Mouse (Mus musculus) CD4-positive, CD25-positive, alpha-beta regulatory T cell (primary cell): ENCODE results near the gene Gm44805. TPM values are rescaled to one million over a fixed set of nuclear protein-coding genes. Genes with fewer than 3 reads are reported as not detected.

Experiments used
- polyA plus RNA-seq: library from polyadenylated mRNA; unstranded; fragments of 100-300 nt; shearing (Covaris generic); gene quantifications from one replicate; pipeline ENCODE4 v1.2.1, GENCODE M21; 2017

Gene Gm44805
- polyA plus RNA-seq: not detected

DNA sequence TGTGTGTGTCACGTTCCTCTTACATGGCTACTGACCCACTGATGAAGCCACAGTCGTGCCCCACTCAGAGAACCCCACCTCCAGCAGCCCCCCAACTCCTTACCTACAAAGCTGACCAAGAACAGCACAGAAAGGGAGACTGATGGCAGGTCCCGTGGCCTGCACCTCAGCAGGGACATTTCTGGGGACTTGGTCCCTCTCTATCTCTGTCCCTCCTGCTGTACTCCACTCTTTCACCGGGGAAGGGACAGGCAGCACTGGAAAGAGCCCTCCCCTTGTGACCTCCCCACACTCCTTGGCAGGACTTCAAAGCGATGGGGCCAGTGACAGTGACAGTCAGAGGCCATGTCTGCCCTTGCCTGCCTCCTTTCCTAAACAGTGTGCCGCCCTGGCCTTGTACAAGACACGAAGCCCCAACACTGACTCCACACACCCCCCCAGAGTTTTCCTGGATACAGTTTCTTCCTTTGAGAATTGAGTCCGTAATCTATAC, at the start of gene Gm44805, which contains the start of gene Apoc4:
Gene Gm44805, minus strand, starts transcription at position 222 of the 493 bp plus-strand sequence.
Gene Apoc4, minus strand, starts transcription at position 278 of the 493 bp plus-strand sequence.

DNA sequence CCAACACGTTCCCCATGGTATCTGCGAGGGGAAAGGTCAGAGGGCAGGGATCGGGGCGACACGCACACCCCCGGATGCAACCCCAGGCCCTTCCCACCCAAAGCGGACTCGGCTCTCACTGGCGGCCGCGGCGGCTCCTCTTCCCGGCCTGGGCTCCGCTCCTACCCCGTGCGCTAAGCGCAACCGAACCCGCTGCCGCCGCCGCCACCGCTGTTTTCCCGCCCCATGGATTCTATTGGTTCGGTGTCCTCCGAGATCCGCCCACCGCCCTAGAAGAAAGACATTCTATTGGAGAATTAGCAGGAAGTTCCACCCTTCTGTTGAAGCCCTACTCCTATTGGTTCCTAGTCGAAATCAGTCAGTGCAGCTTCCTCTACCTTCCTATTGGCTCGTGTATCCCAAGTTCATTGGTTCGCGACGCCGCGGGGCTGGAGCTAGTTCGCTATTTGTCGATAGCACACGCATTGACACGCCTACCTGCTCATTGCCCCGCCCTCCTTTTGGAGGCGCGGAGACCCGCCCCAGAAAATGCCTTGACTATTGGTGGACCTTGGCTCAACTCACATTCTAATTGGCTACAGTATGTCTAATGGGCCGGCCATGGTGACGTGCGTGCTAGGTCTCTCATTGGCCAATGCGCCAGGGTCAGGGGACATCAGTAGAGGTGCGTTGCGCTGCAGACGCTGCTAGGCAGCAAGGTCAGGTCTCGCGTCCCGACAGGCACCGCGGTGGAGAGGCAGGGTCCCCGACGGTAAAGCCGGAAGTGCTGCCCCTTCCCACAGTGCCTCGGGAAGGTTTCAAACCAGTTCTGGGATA, 34.2 kb upstream of the Gm44805 start, which contains the start of gene Tomm40:
Gene Tomm40, minus strand, starts transcription at position 200 of the 816 bp plus-strand sequence.

DNA sequence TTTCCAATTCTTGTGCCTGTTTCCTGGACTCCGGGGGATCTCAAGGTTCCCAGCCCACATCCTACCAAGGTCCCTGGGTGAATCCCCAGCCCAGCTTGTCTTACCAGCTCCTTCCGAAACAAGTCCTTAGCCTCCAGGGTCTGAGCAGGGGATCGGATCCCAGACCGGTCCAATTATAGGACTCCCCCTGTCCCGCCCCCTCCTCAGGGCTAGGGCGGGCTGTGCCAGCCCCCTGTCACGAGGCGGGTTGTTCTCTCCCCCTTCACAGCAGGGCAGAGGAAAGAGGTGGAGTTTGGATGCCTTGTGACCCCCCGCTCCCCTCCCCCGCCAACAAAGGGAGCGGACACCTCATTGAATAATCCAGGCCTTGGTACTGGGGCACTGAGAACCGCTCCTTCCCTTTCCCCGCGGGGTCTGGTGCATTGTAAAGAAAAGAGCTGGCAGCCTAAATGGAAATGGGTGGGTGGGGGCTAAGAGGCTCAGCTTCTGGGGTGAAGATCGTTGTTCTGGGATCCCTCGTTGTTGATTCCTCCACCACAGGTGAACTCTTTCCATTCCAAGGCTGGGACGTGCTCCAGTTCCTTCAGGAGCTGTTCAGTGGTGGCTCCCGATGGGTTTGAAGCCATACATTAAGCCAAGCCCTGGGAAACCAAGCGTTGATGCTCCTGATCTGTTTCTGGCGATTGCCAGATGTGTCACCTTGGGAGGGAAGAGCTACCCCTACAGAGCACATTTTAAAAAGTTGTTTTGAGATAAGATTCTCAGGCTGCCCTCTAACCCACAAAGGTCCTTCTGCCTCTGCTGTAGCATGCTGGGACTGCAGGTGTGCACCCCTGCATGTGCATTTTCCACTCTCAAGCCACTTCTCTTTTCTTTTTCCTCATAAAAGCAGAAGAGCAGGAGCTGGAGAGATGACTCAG, 17.9 kb upstream of the Gm44805 start, which contains the start of gene Apoe:
Gene Apoe, minus strand, starts transcription at position 282 of the 920 bp plus-strand sequence.

DNA sequence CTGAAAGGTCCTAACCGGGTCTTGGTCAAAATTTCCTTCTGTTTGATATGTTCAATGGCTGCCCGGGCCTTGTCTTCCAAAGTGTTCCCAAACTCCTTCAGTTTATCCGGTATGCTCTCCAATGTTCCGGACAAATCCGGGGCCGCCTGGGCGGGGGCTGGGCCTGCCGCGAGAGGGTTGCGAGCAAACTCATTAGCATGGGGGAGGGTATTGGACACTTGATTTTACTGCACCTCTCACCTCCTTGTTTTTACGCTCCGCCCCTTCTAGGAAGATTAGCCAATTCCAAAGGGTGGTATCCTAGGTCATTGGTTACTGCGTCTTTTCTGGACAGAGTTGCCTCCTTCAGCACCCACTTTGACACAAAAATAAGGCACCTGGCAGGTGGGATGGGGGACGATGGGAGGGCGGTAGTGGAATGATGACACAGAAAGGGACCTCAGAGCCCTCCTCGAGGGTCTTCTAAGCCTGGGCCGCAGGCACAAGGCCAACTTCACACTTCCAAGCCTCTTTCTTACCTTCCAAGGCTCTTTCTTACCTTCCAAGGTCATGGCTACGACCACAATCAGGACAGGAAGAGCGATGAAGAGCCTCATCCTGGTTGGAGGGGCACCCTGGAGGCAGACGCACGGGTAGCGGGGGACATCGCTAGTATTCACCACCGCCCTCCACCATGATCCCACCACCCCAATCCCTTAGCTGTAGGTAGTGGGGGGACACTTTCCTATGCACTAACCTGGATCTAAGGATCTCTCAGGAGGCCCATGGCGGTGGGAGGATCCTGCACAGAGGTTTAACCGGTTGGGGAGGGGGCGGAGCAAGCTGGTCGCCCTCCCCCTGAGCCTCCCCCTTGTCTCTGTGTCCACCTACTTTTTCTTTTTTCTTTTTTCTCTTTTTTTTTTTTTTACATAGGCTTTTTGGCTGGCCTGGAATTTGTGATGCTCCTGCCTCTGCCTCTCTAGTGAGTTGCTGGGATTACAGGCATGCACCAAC, 10.9 kb upstream of the Gm44805 start, which contains the start of gene Apoc1:
Gene Apoc1, minus strand, starts transcription at position 788 of the 993 bp plus-strand sequence.

DNA sequence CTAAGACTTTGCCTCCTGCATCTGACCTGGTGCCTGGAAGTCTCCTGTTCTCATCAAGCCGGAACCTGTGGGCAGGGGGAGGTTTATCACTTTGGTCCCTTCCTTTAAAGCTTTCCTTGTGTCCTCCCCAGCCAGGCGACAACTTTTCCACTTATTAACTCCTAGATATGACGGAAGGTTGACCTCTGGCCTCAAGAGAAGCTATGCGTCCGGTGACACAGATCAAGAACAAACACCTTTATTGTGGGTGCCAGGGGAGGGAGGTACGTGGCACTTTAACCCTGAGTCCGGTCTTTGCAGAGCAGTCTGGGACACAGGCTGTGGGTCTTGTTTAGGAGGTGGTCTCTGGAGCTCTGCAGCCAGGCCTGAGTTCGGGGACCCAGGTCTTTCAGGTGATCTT, 3.4 kb downstream of the Gm44805 start, which contains the start of gene Apoc2:
Gene Apoc2, minus strand, starts transcription at position 70 of the 400 bp plus-strand sequence.

DNA sequence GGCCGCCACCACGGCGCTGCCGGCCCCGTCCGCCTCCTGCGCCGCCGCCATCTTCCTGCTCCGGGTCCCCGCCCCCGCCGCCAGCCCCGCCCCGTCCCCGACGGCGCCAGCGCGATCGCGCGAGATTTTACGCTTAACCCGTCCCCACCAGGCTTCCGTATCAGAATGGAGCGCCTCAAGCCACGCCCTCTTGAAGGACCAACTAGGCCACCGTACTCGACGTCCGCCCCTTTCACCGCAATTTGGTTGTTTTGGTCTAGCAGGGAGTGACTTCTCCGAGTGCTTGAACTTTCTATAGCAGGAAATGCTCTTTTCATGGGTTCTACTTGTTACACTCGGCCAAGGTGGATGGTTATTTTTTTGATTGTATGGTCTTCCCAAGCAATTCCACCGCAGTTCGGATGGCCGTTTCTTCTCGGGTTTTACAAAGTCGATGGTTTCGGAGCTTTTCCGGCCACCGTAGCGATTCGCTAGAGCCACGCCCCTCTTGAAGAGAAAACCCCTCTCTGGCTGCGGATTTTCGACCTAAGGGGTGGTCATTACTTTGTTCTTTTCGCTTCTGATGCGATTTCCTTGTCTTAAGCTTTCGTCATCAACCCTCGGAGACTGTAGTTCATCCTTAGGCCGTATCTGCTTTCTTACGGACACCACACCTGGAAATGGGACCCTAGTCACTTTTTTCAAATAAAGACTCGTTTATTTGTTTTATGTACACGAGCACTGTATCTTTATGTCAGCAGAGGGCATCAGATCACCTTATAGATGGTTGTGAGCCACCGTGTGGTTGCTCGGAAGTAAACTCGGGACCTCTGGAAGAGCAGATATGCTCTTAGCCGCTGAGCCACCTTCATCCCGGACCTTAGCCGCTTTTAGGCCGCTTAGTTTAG, 16.0 kb downstream of the Gm44805 start, which contains the start of gene Clptm1:
Gene Clptm1, minus strand, starts transcription at position 79 of the 887 bp plus-strand sequence.

DNA sequence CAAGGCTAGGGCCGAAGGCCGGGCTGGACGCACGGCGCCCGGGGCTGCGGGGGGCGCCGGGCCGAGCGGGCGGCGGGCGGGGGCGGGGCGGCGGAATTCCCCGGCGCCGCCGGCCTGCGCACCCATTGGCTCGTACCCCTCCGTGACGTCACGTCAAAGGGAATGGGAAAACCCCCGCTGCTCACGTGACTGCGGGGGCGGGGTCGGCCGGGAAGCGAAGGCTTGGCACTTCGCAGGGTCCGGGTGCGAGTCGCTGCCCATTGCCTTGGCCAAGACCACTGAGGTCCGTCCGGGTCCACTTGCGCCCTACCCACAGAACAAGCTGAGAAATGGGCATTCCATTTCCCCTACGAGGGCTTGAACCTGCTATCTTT, 51.9 kb downstream of the Gm44805 start, which contains the start of gene Relb:
Gene Relb, minus strand, starts transcription at position 78 of the 374 bp plus-strand sequence.

Other genes with a start within 250 kb of the Gm44805 start
- gene Mark4, start 222.6 kb downstream of the Gm44805 start, polyA plus RNA-seq: 9.0 TPM
- gene Exoc3l2, start 218.1 kb downstream of the Gm44805 start, polyA plus RNA-seq: not detected
- 11.3 TPM for gene Bloc1s3, start 173.1 kb downstream of the Gm44805 start, polyA plus RNA-seq
- gene Trappc6a, start 173.0 kb downstream of the Gm44805 start, polyA plus RNA-seq: 123 TPM
- gene Nkpd1, start 163.6 kb downstream of the Gm44805 start, polyA plus RNA-seq: not detected
- 18.0 TPM for gene Ppp1r37, start 118.3 kb downstream of the Gm44805 start, polyA plus RNA-seq
- gene Zfp296, start 104.1 kb downstream of the Gm44805 start, polyA plus RNA-seq: 1.4 TPM
- 120 TPM for gene Gemin7, start 103.8 kb downstream of the Gm44805 start, polyA plus RNA-seq
- gene Clasrp, start 76.9 kb downstream of the Gm44805 start, polyA plus RNA-seq: 75.0 TPM
- gene Relb, start 52.0 kb downstream of the Gm44805 start, polyA plus RNA-seq: 87.1 TPM
- gene Clptm1, start 16.4 kb downstream of the Gm44805 start, polyA plus RNA-seq: 156 TPM
- gene Apoc2, start 3.5 kb downstream of the Gm44805 start, polyA plus RNA-seq: not detected
- not detected for gene Apoc4, start 56 bp upstream of the Gm44805 start, polyA plus RNA-seq
- gene Apoc1, start 11.2 kb upstream of the Gm44805 start, polyA plus RNA-seq: 0.99 TPM
- gene Apoe, start 17.8 kb upstream of the Gm44805 start, polyA plus RNA-seq: 23.1 TPM
- 89.0 TPM for gene Tomm40, start 34.0 kb upstream of the Gm44805 start, polyA plus RNA-seq
- 1.2 TPM for gene Nectin2, start 69.1 kb upstream of the Gm44805 start, polyA plus RNA-seq
- 13.3 TPM for gene Bcam, start 89.6 kb upstream of the Gm44805 start, polyA plus RNA-seq
- 0.17 TPM for gene Cblc, start 115.4 kb upstream of the Gm44805 start, polyA plus RNA-seq
- 116 TPM for gene Bcl3, start 141.3 kb upstream of the Gm44805 start, polyA plus RNA-seq
- 0.45 TPM for gene Gm19345, start 170.6 kb upstream of the Gm44805 start, polyA plus RNA-seq
- 0.37 TPM for gene Ceacam16, start 179.9 kb upstream of the Gm44805 start, polyA plus RNA-seq
- not detected for gene Ceacam19, start 206.5 kb upstream of the Gm44805 start, polyA plus RNA-seq
- 41.8 TPM for gene Pvr, start 239.7 kb upstream of the Gm44805 start, polyA plus RNA-seq